Mouse (Mus musculus): ENCODE data around the gene Vsx2.

DNA sequence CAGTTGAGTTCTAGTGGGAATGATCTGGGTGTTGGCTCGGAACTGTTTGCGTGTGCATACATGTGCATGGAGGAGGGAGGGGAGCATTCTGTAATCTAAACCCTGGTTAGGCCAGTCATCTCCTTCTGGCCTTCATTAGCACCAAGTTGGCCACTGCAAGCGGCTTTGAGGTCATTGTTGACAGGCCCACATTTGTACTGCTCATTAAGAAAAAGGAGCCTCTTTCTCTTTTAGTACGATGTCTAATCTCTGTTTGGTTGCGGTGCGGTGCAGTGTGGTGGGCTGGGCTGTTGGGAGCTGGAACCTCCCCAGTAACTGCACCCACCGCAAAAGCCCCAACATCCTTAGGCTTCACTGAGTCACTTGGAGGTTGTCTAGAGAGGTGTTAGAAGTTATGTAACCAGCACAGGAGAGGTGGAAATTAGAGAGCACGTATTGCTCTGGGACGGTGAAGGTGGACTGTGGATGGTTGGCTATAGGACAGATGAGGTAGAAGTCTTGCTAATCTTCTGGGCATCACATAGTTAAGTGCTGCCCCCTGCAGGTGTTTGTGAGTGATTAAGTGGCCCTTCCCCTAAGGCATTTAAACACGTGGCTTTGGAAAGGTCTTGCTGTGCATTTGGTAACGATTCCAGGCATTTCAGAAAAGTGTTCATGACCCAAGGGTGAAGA, 8.3 kb downstream of the Vsx2 start:
- TF ChIP-seq CTCF (IDR thresholded peaks at IDR 0.05; ENCODE audit: extremely low read depth, insufficient read depth, insufficient read length, insufficient replicate concordance) (no peak), POLR2A (IDR thresholded peaks at IDR 0.05; ENCODE audit: low read depth, low read length) (no peak)

Measured in spleen, adult 2 months (tissue).